Mouse (Mus musculus) olfactory bulb, adult 2 months (tissue): ENCODE data around the gene Nfkbie.

Source experiments
- CTCF ChIP-seq: fragments of 200-500 bp; IDR thresholded peaks from 2 replicates; pipeline ENCODE4 v1.5.1; 2012; ENCODE audit warnings: low read depth, mild to moderate bottlenecking, low read length, moderate library complexity; ENCODE audit not compliant: insufficient read depth
- POLR2A ChIP-seq: fragments of 200-500 bp; IDR thresholded peaks from 2 replicates; pipeline ENCODE4 v1.6.1; 2012; ENCODE audit warnings: mild to moderate bottlenecking, low read depth, low read length, moderate library complexity; ENCODE audit not compliant: insufficient read depth

DNA sequence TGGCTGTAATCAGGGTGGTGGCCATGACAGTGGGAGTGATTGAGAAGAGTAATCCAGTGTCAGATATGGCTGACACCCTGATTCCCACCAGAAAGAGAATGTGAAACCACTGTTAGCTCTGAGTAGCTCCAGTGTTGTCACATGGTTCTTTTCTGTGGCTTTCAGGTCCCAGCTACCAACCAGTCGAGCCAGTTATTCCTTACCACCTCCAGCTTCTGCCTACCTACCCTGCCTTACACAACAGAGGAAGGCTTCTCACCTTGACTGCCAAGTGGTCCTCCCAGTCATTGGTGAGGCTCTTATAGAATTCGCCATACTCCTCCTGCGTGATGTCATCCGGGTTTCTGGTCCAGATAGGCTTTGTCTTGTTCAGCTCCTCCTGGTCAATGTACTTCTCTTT, 14.5 kb downstream of the Nfkbie start:
- TF ChIP-seq POLR2A: no peak
- TF ChIP-seq CTCF: no peak
